Mouse (Mus musculus): ENCODE measurements around the gene 4930583I09Rik.
A peak's percentile ranks its signal among the peaks of the same experiment; 100 is the strongest.

Gene 4930583I09Rik

GRCm38 (mm10) chr17:64835928-64836327 lies at the start of gene 4930583I09Rik:
TSS of gene 4930583I09Rik (minus strand) at chr17:64836071.
- DNase-seq, result no peak

- DNase-seq, result no peak
These were observed 40.2 kb upstream of the 4930583I09Rik start for GRCm38 (mm10) chr17:64876111-64876510.

DNA sequence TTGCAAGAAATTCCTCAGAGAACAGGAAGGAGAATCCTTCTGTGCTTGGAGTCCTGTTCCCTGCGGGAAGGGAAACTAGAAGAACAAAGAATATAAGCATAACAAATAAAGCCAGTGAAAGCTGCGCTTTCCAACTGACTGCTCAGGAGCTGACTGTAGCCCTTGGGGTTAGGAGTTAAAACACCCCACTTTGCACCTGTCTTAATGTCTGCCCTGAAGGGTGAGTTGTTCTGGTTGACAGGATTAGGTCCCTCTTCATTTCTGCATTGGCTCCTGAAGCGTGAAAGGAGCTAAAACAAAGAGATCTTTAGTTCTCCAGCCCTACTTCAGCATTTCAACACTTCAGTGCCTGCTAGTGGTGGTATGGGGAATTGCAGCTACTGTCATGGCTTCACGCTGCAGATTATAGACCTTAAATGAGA lies 37.8 kb upstream of the 4930583I09Rik start:
- DNase-seq, result peak; percentile 72

DNA sequence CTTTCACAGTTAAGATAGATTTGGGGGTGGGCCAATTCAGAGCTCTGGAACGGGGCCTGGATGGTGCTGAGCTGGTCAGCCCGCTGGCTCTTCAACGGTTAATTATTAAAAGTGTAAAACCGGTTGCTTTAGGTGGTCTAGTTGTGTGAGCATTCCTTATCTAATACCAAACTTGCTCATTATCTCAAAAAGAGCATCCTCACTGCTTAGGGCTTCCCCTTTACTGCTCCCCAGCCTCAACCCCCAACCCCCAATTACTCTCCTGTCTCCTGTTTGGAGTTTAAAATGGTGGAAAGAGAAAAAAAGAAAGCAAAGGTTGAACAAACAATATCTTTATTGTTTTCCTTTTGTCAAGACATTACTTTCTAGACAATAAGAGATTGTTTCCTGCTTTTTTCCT lies 27.9 kb upstream of the 4930583I09Rik start:
- peak; percentile 18 for DNase-seq

GRCm38 (mm10) chr17:64860963-64861362 lies 25.1 kb upstream of the 4930583I09Rik start:
- no peak for DNase-seq

- no peak for DNase-seq
These were observed 23.0 kb upstream of the 4930583I09Rik start for GRCm38 (mm10) chr17:64858848-64859247.

- DNase-seq, result no peak
These were observed 12.2 kb upstream of the 4930583I09Rik start for GRCm38 (mm10) chr17:64848031-64848430.

- no peak for DNase-seq
These were observed 10.8 kb upstream of the 4930583I09Rik start for GRCm38 (mm10) chr17:64846654-64847053.

- no peak for DNase-seq
These were observed 1.0 kb upstream of the 4930583I09Rik start for GRCm38 (mm10) chr17:64836892-64837291.

GRCm38 (mm10) chr17:64836352-64836751 lies 481 bp upstream of the 4930583I09Rik start:
- DNase-seq, result no peak

GRCm38 (mm10) chr17:64833906-64834490 lies 1.9 kb downstream of the 4930583I09Rik start:
- DNase-seq, result no peak

- no peak for DNase-seq
These were observed 2.8 kb downstream of the 4930583I09Rik start for GRCm38 (mm10) chr17:64833071-64833470.

DNA sequence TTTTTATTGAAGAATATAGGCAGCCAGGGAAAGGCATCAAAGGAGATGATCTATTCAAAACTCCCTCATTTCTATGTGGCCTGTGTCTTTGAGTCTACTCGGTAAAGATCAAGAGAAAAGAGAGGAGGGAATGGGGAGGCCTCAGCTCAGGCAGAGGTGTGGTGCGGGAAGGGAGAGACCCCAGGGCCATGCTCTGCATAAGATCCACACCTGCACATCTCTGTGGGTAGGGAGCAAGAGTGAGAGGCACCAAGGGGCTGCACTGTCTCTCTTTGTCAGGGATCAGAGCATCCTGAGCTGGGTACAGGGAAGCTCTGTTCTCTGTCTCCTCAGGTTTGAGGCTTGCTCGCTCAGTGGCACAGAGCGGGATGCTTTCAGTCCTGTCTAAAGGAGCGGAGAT lies 8.4 kb downstream of the 4930583I09Rik start:
- DNase-seq, result no peak

DNA sequence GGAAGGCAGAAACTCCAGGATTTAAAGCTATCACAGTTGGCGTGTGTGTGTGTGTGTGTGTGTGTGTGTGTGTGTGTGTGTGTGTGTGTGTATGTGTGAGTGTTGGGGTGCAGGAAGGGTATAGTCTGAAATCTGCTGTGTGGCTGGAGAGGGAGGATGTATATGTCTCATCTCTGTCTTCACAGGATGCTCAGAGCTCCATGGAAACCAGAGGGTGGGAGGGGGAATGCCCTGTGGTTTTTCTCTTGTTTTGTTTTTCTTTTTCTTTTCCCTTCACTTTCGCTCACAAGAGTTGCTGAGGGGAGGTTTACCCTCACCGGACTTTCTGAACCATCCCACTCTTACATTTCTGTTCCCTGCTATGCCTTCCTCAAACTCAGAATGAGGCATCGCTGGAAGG lies 9.0 kb downstream of the 4930583I09Rik start:
- no peak for DNase-seq

GRCm38 (mm10) chr17:64822561-64822960 lies 13.3 kb downstream of the 4930583I09Rik start:
- no peak for DNase-seq

- DNase-seq, result no peak
These were observed 14.9 kb downstream of the 4930583I09Rik start for GRCm38 (mm10) chr17:64820841-64821593.

DNA sequence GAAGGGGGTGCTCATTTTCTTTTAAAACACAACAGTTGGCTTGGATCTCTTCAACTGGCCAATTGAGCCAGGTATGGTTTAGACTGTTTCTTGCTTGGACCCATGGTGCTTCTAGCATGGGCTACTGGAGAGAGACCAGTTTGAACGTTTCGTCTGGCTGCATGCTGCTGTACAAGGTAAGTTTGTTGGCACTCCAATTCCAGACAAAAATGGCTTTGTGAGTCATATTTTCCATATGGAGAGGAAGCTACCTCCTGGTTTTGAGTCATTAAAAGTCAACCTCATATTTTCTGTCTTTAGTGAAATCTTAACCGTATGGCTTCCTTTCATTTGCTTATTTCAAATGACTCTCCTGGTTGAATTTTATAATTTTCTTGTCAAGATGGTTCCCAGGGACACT lies 19.6 kb downstream of the 4930583I09Rik start:
- no peak for DNase-seq

- DNase-seq, result no peak
These were observed 20.1 kb downstream of the 4930583I09Rik start for GRCm38 (mm10) chr17:64815806-64816205.

DNA sequence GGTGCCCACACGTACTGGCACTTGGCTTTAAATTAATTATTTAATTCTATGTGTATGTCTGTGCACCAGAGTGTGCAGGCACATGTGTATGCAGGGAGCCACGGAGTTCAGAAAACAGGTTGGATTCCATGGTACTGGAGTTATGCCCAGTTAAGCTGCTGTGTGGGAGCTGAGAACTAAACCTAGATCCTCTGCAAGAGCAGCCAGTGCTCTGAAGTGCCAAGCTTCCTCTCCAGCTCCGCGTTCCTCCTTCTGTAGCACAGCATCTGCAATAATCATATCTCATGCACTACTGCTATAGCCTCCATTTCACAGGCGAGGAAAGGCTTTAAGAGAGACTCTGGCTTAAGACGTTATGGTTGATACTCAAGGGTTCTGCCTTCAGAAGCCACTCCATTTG lies 22.3 kb downstream of the 4930583I09Rik start:
- no peak for DNase-seq

DNA sequence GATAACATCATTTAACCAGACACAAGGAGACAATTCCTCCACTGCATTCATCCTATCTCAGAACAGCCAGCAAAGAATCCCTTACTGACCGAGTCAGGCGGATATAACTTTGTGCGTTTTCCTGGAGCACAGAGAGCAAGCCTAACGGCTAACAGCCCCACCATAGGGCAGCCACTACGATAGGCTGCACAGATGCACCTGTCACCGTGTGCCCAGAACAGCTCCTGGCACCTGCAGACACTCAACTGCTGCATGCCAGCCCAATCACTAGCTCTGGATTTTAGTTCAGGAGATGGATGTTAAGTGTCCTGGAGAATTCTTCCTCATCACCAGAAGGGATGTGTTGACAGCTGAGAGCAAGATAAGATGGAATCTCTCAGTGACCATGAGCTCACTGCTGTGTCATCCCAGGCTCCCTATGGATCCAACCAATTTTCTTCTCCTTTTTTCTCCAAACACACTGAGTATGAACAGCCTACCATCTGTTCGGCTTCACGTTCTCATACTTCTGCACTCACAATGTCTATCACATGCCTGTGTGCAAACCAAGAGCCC lies 29.8 kb downstream of the 4930583I09Rik start:
- DNase-seq, result no peak

DNA sequence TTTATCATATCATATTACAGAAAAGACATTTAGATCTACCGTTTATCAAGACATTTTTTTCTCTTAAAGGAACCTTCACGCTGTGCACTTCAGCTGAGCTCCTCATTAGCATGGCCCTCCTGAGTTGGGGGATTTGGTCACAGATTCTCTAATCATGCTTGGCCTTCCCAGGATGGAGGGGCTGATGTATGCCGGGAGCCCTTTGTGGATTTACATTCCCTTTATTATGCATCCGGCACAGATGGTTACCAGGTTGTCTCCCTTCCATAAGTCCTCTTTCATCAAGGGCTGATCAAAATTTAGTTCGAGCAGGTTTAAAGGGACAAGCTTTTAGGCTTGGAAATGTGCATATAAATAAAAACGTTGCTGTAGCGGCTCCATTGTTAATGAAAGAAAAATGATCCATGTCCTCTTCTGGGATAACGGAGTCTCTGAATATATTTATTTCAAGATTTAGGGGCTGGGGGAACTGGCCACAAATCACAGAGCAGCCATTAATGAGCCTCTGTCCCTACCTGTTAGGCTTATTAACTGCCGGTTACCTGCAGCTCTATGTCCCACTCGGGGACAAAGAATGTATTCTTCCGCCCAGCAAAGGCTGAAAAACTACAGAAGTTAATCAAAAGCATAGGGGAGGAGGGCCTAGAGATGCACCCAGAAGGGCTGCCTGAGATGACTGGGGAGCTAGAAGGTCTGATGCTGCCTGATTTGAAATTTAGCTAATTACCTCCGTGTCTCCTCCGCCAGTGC lies 31.3 kb downstream of the 4930583I09Rik start:
- DNase-seq, result no peak

DNA sequence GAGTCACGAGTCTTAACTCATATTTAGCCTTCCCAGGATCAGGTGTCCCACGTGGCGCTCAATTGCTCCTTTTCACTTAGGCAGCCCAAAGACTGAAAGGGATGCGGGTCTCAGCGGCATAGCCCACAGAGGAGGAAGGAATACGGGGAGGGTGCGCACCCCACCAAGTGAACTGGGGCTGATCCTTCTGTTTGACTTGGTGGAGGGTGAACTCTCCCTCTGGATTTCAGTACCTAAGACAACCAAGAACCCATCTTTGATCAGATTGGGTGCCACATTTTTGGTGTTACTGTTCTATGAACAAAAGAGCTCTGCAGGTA lies 33.0 kb downstream of the 4930583I09Rik start:
- DNase-seq, result no peak

GRCm38 (mm10) chr17:64802168-64802955 lies 33.5 kb downstream of the 4930583I09Rik start:
- no peak for DNase-seq

Data from kidney, adult 9 months (tissue).